Mouse (Mus musculus): ENCODE data around the gene Pex19.

Gene Pex19

DNA sequence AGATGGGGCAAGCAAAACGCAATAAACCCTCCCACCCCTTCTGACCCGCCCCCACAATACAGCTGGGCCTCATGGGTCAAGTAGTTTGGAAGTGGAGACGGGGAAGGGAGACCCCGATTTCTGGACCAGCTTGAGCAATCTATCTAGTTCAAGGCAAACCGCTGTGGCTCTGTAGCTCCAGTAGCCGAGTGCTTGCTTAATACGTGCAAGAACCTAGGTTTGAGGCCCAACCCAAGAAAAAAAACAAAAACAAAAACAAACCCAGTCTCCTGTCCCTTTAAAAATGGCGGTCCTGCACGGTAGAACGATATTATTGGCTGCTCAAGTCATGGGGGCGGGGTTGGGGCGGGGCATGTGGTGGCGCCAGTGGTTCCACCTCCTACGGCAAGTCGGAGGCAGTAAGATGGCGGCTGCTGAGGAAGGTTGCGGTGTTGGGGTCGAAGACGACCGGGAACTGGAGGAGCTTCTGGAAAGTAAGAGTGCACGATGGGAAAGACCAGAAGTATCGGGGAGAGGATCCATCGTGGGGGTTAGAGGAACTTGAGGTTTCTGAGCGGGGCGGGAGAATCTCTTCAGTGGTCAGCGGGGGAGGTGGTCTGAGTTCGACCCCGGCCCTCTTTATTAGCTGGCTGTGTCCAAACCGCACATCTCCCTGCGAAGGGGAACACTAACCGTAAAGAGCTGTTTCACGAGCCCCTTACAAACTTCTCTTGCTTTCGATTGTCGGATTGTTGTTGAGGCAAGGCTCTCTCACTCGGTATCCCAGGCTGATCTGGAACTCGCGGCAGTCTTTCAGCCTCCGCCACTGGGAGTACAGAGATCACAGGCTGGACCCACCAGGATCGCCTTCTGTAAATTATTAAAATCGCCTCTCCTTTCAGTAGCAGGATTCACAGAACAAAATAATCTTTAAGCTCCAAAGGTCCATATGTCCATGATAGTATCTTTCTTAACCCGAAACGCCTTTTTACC lies at the start of gene Pex19:
Gene Pex19, plus strand, starts transcription at position 380 of the 972 bp plus-strand sequence.
- DNase-seq (ENCODE audit: low read depth, low spot score): peak; percentile 82

DNA sequence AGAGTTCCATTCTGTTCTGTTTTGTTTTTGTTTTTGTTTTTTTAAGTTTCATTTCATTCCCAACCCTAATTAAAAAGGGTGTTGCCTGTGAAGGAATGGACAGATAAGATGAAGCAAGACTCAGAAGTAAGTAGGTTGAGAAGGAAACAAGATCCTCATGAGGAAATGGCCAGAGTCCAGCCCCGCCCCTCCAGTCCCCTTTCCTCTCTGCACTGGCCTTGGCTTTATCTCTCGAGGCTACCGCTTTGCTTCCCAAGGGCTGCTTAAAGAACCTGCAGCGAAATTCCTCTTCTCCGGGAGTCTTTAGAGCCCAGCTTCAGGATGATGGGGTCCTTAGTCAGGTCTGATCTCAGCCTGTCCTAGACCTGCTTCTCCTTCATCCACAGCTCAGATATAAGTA lies 48.6 kb upstream of the Pex19 start:
- no peak for DNase-seq (ENCODE audit: low read depth, low spot score)

DNA sequence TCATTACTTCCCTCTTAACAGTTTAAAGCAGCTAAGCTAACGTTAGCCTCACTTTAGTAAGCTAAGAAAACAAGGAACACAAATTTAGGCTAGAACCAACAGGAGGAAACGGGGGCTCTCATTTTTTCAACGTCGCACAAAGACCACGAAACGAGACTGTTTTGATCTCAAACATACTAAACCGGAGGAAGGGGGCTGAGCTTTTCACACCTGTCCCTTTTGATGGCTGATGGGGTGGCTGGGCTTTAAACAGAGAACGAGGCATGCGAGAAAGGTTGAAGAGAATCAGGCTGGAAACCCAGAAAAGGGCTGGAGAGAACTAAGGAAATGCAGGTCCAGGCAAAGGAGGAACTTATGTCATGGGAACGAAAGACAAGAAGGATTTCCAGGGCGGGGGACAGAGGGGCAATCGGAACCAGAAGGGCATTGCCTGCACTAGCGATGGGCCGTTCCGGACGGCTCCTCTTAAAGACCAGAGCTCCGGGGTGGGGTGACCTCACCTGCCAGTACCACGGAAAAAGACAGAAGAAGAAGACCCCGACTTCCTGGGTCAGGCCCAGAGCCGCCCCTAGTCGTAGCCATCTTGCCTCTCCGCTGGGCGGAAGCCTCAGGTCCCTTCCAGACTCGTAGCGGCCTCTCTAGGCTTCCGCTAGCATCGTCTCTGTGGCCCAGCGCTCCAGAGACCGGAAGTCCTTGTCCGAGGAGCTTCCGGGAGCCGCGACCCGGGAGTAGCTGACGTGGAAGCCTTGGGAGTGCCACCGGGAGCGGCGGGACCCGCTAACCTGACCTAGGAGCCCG lies 44.3 kb upstream of the Pex19 start, which contains the start of the genes Copa and Ncstn:
Gene Copa, plus strand, starts transcription at position 429 of the 798 bp plus-strand sequence.
Gene Ncstn, minus strand, starts transcription at position 695 of the 798 bp plus-strand sequence.
- DNase-seq (ENCODE audit: low read depth, low spot score): peak; percentile 88

DNA sequence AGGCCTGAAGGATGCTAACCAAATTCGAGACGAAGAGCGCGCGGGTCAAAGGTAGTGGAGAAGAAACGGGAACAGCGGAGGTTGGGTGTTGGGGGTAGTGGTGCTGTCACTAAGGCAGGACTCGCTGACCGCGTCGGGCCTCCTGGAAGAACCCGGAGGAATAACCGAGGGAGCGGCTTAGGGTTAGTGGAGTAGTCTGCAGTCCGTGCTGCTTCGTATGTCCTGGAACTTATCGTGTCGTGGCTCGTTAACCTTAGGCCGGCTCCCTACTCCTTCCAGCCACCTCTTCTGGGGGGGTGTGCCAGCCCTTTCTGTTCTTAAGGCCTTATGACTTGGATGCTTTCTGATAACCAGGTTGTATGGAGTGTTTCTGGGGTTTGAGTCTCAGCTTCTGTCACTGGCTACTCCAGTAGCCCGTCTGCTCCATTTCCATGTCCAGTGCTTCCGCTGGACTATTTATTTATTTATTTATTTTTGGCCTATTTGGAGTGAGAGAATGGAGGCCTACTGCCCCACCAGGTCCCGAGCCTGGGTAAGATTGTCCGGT lies 43.6 kb upstream of the Pex19 start:
- no peak for DNase-seq (ENCODE audit: low read depth, low spot score)

DNA sequence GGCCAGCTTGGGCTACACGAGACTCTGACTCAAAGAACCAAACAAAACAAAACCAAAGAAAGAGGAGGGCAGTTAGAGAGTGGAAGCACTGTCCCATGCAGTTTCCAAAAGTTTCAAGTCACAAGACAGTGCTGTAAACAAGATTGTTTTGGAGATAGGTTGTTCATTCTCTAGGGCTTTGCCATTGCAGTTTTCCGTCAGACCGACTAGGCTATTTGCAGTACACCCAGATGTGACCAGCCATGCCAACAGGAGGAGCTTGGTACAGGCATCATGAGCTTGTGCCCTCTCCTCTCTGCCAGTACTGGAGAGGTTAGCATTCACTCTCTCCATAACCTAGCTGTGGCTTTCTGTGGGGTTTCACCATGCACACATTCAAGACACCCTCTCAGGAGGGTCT lies 33.0 kb upstream of the Pex19 start:
- no peak for DNase-seq (ENCODE audit: low read depth, low spot score)

DNA sequence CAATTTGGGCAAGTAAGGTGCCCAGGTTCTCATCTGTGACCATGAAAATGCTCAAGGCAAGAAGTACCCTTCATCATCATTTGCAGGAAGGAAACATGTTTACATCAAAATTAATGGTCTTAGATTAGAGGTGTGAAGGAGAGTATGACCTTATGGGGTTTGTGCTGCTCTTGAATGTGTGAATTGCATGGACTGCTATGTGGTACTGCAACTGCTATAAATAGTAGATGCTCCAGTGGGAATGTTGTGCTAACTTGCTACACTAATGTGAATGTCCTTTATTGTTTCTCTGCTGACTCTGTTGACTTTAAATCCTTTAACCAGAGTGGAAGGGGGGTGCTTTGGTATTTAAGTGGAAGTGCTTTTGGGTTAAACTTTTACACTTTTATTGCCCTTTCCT lies 32.3 kb upstream of the Pex19 start:
- no peak for DNase-seq (ENCODE audit: low read depth, low spot score)

DNA sequence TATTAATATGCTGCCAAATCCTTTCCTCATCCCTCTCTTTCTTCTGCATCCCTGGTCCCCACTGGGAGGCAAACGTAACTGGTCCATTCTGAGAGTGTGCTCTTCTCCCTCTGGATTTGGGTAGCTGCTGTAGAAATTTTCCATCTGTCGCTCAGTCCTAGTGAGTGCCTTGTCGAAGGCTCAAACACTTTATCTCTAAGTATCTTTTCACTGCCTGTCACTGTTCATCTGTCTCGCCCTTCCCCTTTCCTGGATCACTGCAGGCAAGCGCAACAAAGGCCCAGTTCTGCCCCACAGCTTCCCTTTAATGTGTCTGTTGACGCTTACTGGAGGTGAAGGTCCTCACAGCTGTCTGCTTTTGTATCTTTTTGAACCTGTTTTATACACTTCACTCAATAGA lies 31.4 kb upstream of the Pex19 start:
- DNase-seq (ENCODE audit: low read depth, low spot score): no peak

DNA sequence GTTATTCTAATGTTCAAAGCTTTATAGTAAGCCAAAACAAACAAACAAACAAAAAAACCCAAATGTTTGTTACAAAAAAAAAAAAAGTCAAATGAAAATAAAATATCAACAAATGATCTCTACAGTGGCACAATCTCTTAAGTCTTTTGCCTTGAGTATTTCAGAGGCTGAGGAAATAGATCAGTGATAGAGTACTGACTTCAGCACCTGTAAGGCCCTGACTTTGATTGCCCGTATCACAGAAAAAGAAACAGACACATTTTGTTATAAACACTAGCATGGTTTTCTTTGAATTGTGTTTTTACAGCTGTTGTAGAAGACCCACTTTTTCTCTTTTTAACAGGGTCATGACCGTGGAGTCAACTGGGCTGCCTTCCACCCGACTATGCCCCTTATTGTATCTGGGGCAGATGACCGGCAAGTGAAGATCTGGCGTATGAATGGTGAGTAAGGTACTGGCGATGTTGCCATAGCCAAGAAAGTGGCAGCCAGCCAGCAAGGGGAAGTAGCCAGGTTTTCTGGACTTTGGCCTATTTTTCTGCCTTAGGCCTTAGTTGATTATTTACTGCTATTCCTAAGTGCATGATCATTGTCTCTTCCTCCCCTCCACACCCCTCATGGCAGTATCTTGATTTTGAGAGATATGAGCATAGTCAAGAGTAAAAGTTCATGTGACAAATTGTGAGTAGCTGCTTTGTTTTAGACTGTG lies 27.1 kb upstream of the Pex19 start:
- DNase-seq (ENCODE audit: low read depth, low spot score): no peak

DNA sequence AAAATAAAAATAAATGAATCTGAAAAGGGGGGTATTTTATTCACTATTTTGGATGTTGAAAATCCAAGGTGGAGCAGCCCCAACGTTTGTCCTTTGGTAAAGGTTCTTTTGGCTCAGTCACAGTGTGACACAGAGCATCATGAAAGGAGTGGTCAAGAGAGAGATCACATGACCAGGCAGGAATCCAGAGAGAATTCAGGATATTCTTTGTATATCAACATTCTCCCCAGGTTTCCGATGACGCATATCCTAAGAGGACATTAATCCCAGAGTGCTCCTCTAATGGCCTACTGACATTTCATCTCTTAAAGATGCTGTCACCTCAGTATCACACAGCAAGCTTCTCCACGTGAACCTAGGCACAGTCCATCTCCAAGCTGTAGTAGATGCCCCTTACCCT lies 22.9 kb upstream of the Pex19 start:
- DNase-seq (ENCODE audit: low read depth, low spot score): no peak

DNA sequence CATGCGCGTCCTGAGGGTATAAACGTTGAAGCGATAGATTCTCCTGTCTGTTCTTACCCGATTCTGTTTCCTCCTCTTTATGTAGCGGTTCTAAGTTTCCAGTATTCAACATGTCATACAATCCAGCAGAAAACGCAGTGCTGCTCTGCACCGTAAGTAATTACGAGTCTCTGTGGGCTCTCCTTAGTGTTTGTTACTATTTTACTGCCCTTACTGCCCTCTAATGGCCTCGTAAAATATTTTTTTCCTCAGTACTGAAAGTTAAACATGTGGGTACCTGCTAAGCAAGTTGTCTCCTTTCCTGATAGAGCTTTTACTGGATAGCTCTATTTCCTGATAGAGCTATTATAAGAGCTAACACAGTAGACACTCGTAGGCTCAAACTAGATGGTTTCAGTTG lies 21.5 kb upstream of the Pex19 start:
- no peak for DNase-seq (ENCODE audit: low read depth, low spot score)

DNA sequence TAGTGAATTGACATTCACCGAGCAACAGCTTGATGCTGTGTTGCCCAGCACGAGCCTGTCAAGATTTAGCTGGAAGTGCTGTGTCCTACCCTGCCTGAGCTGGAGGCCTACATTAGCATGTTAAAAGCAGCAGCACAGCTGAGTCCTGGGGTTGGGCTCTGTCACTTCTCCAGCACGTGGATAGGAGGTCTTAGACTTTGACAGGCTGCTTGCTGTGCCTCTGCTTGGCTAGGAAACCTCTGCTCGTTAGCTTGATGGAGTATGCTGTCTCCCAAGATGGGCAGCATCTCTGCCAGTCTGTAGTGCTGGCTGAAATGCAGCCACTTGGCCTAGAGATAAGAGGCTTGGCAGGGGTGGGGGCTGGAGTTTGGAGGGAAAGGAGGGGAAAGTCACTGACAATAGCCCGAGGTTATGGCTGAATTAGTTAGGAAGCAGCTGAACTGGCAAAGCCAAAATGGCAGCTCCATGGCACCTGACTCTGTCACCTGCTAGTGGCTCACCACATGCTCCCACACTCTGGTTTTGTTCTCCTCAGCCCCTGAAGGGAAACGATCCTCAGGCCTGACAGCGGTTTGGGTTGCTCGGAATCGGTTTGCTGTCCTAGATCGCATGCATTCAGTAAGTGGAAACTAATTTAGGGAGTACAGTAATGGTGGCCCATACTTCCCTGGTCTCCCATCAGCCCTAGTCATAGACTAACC lies 18.6 kb upstream of the Pex19 start:
- DNase-seq (ENCODE audit: low read depth, low spot score): no peak

DNA sequence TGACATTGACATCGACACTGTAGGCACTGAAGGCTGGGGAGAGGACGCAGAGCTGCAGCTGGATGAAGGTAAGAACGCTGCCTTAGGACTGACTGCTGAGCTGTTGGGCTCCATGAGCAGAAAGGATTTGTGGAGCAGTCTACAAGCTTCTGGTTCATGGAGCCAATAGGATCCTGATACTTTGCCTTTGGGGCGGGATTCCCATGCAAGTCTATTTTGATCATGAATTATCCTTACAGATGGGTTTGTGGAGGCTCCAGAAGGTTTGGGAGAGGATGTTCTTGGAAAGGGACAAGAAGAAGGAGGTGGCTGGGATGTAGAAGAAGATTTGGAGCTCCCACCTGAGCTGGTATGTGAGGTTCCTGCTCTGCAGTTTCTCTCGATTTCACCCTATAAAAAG lies 9.6 kb upstream of the Pex19 start:
- no peak for DNase-seq (ENCODE audit: low read depth, low spot score)

DNA sequence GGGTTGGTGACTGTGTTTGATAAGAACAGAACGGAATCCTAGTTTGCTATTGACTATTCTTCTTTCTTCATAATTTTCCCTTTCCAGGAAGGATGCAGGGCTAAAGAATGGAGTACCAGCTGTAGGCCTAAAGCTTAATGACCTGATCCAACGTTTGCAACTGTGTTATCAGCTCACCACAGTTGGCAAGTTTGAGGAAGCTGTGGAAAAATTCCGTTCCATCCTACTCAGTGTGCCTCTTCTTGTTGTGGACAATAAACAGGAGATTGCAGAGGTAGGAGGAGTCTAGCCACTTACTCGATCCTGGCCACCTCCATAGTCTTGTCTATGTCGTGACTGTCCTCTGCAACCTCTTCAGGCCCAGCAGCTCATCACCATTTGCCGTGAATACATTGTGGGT lies 7.5 kb upstream of the Pex19 start:
- no peak for DNase-seq (ENCODE audit: low read depth, low spot score)

DNA sequence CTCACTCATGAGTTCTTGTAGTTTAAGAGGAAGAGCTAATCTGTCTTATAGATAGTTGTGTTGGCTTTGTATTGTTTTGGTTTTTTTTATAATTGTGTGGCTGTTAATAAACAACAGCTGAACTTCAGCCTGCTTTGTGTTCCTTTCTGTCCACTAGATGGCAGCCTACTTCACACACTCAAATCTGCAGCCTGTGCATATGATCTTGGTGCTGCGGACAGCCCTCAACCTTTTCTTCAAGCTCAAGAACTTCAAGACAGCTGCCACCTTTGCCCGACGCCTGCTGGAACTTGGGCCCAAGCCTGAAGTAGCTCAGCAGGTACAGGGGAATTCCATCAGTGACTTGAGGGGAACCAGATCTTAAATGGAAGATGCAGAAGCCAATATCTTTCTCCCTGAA lies 6.8 kb upstream of the Pex19 start:
- DNase-seq (ENCODE audit: low read depth, low spot score): peak; percentile 39

DNA sequence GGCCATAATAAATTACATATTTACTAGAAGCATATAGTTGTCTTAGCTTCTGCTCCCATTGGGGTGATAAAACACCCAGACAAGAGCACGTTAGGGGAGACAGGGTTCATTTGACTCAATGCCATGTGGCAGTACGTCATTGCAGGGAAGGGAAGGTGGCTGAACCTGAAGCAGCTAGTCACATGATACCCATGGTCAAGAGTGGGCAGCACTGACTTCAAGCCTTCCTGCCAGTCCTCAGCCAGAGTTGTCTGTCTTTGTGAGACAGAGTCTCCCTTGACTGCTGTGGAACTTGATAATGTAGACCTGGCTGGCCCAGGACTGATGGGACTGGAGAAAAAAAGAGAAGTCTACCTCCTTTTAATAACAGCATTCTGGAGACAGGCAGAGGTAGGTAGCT lies 3.9 kb upstream of the Pex19 start:
- DNase-seq (ENCODE audit: low read depth, low spot score): no peak

DNA sequence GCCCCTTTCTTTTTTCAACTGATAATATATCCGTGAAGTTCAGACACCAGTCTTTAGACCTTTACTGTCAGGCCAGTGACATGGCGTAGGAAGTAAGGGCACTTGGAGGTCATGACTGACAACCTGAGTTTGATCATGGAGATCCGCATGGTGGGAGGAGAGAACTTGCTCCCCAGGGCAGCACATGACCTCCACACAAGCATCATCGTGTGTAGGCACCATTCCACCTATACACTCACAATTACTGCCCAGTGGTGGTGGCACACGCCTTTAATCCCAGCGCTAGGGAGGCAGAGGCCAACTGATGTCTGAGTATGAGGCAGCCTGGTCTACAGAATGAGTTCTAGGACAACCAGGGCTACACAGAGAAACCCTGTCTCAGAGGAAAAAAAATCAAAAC lies 2.0 kb upstream of the Pex19 start:
- no peak for DNase-seq (ENCODE audit: low read depth, low spot score)

DNA sequence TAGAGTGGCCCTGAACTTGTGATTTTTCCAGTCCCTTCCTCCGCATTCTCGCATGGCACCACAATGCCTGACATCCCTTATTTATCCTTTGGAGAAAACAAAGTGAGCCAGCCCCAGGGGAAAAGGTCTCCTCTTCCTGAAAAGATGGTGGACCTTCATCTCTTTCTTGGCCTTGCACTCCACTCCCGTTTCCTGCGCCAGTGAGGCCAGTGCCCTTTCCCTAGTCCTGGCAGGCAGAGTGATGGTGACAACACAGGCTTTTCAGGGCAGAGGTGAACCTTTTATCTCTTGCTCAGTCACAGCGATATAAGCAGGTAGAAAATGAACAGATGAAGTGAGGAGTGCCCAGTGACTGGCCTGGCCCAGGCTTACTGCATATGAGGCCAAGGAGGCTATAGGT lies 932 bp downstream of the Pex19 start:
- DNase-seq (ENCODE audit: low read depth, low spot score): no peak

DNA sequence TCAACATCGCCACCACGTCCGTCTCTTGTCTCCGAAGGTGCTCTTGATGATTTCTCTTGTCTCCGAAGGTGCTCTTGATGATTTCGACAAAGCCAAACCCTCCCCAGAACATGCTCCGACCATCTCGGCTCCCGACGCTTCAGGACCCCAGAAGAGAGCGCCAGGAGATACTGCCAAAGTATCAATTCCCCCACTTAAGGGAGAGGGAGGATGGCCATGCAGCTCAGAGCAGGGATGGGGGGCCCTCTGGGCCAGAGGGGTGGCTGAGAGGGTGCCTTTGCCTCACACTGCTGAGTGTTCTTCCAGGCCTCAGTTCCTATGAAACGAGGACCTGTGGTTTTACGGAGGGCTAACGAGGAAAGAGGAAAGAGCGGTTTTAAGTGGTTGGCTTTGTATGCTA lies 2.0 kb downstream of the Pex19 start:
- no peak for DNase-seq (ENCODE audit: low read depth, low spot score)

DNA sequence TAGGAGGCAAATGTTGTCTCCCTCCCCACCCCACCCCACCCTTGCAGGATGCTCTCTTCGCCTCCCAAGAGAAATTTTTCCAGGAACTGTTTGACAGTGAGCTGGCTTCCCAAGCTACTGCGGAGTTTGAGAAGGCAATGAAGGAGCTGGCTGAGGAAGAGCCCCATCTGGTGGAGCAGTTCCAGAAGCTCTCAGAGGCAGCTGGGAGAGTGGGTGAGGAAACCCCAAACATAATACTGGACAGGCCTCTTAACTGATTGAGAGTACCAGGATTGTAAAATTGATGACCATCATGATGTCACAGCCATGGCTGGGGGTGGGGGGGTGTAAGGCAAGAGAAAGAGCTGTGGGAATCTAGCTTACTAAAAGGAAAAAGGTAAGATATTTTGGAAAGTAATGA lies 2.6 kb downstream of the Pex19 start:
- no peak for DNase-seq (ENCODE audit: low read depth, low spot score)

DNA sequence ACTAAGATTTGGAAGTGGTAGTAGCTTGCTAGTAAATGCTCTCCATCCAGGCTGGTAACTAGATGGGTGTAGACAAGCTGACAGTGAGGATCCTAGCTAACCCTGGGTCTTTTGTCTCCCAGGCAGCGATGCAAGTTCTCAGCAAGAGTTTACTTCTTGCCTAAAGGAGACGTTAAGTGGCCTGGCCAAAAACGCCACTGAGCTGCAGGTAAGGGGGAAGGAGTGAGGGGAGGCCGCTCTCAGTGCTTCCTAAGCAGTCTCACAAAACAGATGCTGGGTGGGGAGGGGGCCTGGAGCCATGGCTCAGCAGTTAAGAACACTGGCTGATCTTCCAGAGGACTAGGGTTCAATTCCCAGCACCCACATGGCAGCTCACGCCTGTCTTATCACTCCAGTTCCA lies 3.2 kb downstream of the Pex19 start:
- DNase-seq (ENCODE audit: low read depth, low spot score): no peak

DNA sequence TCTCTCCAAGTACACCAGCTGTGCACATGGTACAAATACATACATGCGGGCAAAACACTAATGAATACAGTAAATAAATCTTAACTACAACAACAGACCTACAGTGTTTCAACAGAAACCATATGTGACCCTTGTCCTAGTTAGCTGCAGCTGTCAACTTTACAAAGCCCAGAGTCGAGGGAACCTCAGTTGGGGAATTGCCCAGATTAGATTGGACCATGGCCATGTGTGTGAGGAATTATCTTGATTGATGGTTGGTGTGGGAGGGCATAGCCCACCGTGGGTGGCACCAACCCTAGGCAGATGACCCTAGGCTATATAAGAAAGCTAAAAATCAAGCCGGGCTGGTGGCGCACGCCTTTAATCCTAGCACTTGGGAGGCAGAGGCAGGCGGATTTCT lies 5.8 kb downstream of the Pex19 start:
- no peak for DNase-seq (ENCODE audit: low read depth, low spot score)
